Mouse (Mus musculus) limb, embryonic 15.5 days (tissue): Measurements from ENCODE around the gene Cgref1. TPM values are rescaled to one million over a fixed set of nuclear protein-coding genes. Genes with fewer than 3 reads are reported as not detected.

Experiments
- ATAC-seq: fragments of 200-750 bp; cut with Nextera tagmentation; 2 replicates; pipeline ENCODE4 v1.8.0; 2017; ENCODE audit warnings: low read depth, moderate TSS enrichment; ENCODE audit not compliant: insufficient number of reproducible peaks, low FRiP score, low TSS enrichment
- H3K27ac ChIP-seq: fragments of 300-500 bp; sonication (generic); 2 replicates; pipeline ENCODE4 v1.5.1; 2015; ENCODE audit warnings: moderate library complexity, mild to moderate bottlenecking, inconsistent platforms
- H3K27me3 ChIP-seq: fragments of 300-500 bp; sonication (generic); 2 replicates; pipeline ENCODE4 v1.6.1; 2015; ENCODE audit warnings: inconsistent platforms
- H3K36me3 ChIP-seq: fragments of 300-500 bp; sonication (generic); 2 replicates; pipeline ENCODE4 v1.6.1; 2015; ENCODE audit warnings: inconsistent platforms
- H3K4me1 ChIP-seq: fragments of 300-500 bp; sonication (generic); 2 replicates; pipeline ENCODE4 v1.6.1; 2015; ENCODE audit warnings: inconsistent platforms
- H3K4me2 ChIP-seq: fragments of 300-500 bp; sonication (generic); 2 replicates; pipeline ENCODE4 v1.6.1; 2015; ENCODE audit warnings: mild to moderate bottlenecking, inconsistent platforms
- H3K4me3 ChIP-seq: fragments of 300-500 bp; sonication (generic); 2 replicates; pipeline ENCODE4 v1.5.1; 2015; ENCODE audit warnings: mild to moderate bottlenecking, inconsistent platforms
- H3K9ac ChIP-seq: fragments of 300-500 bp; sonication (generic); 2 replicates; pipeline ENCODE4 v1.6.1; 2015; ENCODE audit warnings: inconsistent platforms
- H3K9me3 ChIP-seq: fragments of 300-500 bp; sonication (generic); 2 replicates; pipeline ENCODE4 v1.6.1; 2016; ENCODE audit warnings: inconsistent platforms
- WGBS: fragments of 180-500 bp; shearing (Covaris S2); methylation state at CpG from one replicate; pipeline ENCODE4 v1.1.7; 2015; 5-methylcytosine and 5-hydroxymethylcytosine counted together
- polyA plus RNA-seq: library from polyadenylated mRNA; unstranded; fragments of >200 nt; fragmentation: Nextera tagmentation; extraction: Ambion mirVana; gene quantifications from 2 replicates; pipeline ENCODE4 v1.2.1, GENCODE M21; 2015

Gene Cgref1
- polyA plus RNA-seq, 1 experiment from 2014 or later = 21.0 TPM

- Histone ChIP-seq H3K9ac (peak overlapping the region; percentile 64), H3K4me3 (peak overlapping the region; percentile 53), H3K4me1 (peaks cover 86% of the 10 kb centered on the region), H3K9me3 (no peaks in the 10 kb centered on the region), H3K27me3 (no peaks in the 10 kb centered on the region), H3K27ac (peak overlapping the region; percentile 98), H3K36me3 (peaks cover 31% of the 10 kb centered on the region), H3K4me2 (peak overlapping the region; percentile 89)
- ATAC-seq = no peak
- WGBS = 29% methylated on average over 6 of the region's 6 CpGs
Observed at GRCm38 (mm10) chr5:30914849-30915248, 30.5 kb downstream of the Cgref1 start.

- peak overlapping the region; percentile 53 for H3K4me3 ChIP-seq
- 23% methylated on average over 7 of the region's 7 CpGs for WGBS
- H3K4me2 ChIP-seq = peak overlapping the region; percentile 89
- H3K9me3 ChIP-seq = no peaks in the 10 kb centered on the region
- ATAC-seq = no peak
- no peaks in the 10 kb centered on the region for H3K27me3 ChIP-seq
- peaks cover 86% of the 10 kb centered on the region for H3K4me1 ChIP-seq
- H3K27ac ChIP-seq = peak overlapping the region; percentile 98
- peaks cover 24% of the 10 kb centered on the region for H3K36me3 ChIP-seq
- peak overlapping the region; percentile 64 for H3K9ac ChIP-seq
Observed at GRCm38 (mm10) chr5:30914101-30914635, 31.2 kb downstream of the Cgref1 start.

GRCm38 (mm10) chr5:30913060-30913841 is 32.1 kb downstream of the Cgref1 start, which contains the start of gene Emilin1:
Gene Emilin1, plus strand, starts transcription at chr5:30913402.
- H3K9me3 ChIP-seq = no peaks in the 10 kb centered on the region
- peaks cover 86% of the 10 kb centered on the region for H3K4me1 ChIP-seq
- H3K4me2 ChIP-seq = peak within 1 kb of the TSS; percentile 89
- peak; percentile 83 for ATAC-seq
- H3K27ac ChIP-seq = peak within 1 kb of the TSS; percentile 98
- H3K4me3 ChIP-seq = peak within 1 kb of the TSS; percentile 53
- H3K36me3 ChIP-seq = peaks cover 15% of the 10 kb centered on the region
- H3K27me3 ChIP-seq = no peaks in the 10 kb centered on the region
- 11% methylated on average over 12 of the region's 13 CpGs for WGBS
- H3K9ac ChIP-seq = peak within 1 kb of the TSS; percentile 64

DNA sequence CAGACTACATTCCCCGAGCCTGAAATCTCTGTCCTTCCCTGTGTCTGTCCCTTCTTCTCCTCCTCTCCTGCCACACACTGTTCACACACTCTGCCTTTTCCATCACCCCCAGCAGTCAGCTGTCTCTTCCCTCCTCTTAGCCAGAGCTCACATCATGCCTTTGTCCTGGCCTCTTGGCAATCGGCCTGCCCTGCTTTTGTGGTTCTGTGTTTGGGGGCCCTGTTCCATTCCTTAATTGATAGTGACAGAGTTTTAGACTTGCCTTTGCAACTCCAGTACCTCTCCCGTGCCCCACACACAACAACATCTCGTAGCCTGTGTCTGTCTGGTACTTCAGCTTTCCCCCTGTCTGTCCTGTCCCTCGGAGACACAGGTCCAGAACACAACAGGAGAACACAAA is 33.2 kb downstream of the Cgref1 start:
- H3K9ac ChIP-seq = no peak overlapping the region
- no peaks in the 10 kb centered on the region for H3K27me3 ChIP-seq
- H3K9me3 ChIP-seq = no peaks in the 10 kb centered on the region
- peak overlapping the region; percentile 98 for H3K27ac ChIP-seq
- WGBS = 38% methylated on average over 5 of the region's 5 CpGs
- H3K4me2 ChIP-seq = no peak overlapping the region
- ATAC-seq = no peak
- H3K4me3 ChIP-seq = no peak overlapping the region
- H3K4me1 ChIP-seq = peaks cover 76% of the 10 kb centered on the region
- peaks cover 4% of the 10 kb centered on the region for H3K36me3 ChIP-seq

GRCm38 (mm10) chr5:30910481-30910880 is 34.9 kb downstream of the Cgref1 start:
- Histone ChIP-seq H3K4me2 (no peak overlapping the region), H3K9me3 (no peaks in the 10 kb centered on the region), H3K4me1 (peaks cover 74% of the 10 kb centered on the region), H3K4me3 (no peak overlapping the region), H3K27me3 (no peaks in the 10 kb centered on the region), H3K27ac (peak overlapping the region; percentile 98), H3K36me3 (peaks cover 8% of the 10 kb centered on the region), H3K9ac (no peak overlapping the region)
- ATAC-seq = no peak

DNA sequence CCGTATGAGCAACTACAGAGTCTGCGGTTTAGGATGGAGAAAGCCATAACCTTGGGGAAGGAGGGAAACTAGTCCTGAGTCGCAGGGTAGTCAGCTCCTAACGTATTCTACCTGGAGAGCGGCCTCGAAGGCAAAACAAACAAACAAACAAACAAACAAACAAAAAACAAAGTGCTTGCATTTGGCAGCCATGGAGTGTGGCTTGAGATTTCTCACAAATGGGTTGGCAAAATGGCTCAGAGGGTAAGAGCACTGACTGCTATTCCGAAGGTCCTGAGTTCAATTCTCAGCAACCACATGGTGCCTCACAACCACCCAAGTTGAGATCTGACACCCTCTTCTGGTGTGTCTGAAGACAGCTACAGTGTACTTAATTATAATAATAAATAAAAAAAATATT is 35.5 kb downstream of the Cgref1 start:
- ATAC-seq = no peak
- no peak overlapping the region for H3K4me3 ChIP-seq
- H3K27ac ChIP-seq = peak overlapping the region; percentile 97
- H3K4me2 ChIP-seq = no peak overlapping the region
- H3K9ac ChIP-seq = no peak overlapping the region
- H3K9me3 ChIP-seq = no peaks in the 10 kb centered on the region
- H3K4me1 ChIP-seq = peaks cover 73% of the 10 kb centered on the region
- 78% methylated on average over 7 of the region's 7 CpGs for WGBS
- no peaks in the 10 kb centered on the region for H3K27me3 ChIP-seq
- peaks cover 15% of the 10 kb centered on the region for H3K36me3 ChIP-seq

GRCm38 (mm10) chr5:30909300-30909659 is 36.1 kb downstream of the Cgref1 start:
- H3K9me3 ChIP-seq = no peaks in the 10 kb centered on the region
- H3K27ac ChIP-seq = peak overlapping the region; percentile 97
- H3K27me3 ChIP-seq = no peaks in the 10 kb centered on the region
- peak overlapping the region; percentile 11; the same call in 1 of the 2 replicates for H3K9ac ChIP-seq
- ATAC-seq = no peak
- peaks cover 67% of the 10 kb centered on the region for H3K4me1 ChIP-seq
- WGBS = 23% methylated on average over 7 of the region's 7 CpGs
- no peak overlapping the region for H3K4me3 ChIP-seq
- peak overlapping the region; percentile 78; the same call in 1 of the 2 replicates for H3K4me2 ChIP-seq
- peaks cover 20% of the 10 kb centered on the region for H3K36me3 ChIP-seq

- H3K4me1 ChIP-seq = peaks cover 64% of the 10 kb centered on the region
- H3K9ac ChIP-seq = peak overlapping the region; percentile 60
- H3K27ac ChIP-seq = peak overlapping the region; percentile 97
- peak overlapping the region; percentile 78 for H3K4me2 ChIP-seq
- H3K9me3 ChIP-seq = no peaks in the 10 kb centered on the region
- no peaks in the 10 kb centered on the region for H3K27me3 ChIP-seq
- peak; percentile 46 for ATAC-seq
- H3K36me3 ChIP-seq = peaks cover 27% of the 10 kb centered on the region
- peak overlapping the region; percentile 75 for H3K4me3 ChIP-seq
- WGBS = 17% methylated on average over 13 of the region's 13 CpGs
Observed at GRCm38 (mm10) chr5:30908426-30909299, 36.7 kb downstream of the Cgref1 start.

GRCm38 (mm10) chr5:30907413-30908059 is 37.9 kb downstream of the Cgref1 start, which contains the start of gene Ost4:
Gene Ost4, minus strand, starts transcription at chr5:30907788.
- H3K4me3 ChIP-seq = peak within 1 kb of the TSS; percentile 75
- H3K4me2 ChIP-seq = peak within 1 kb of the TSS; percentile 78
- peak within 1 kb of the TSS; percentile 73 for H3K9ac ChIP-seq
- peaks cover 56% of the 10 kb centered on the region for H3K4me1 ChIP-seq
- peak; percentile 92 for ATAC-seq
- H3K27ac ChIP-seq = peak within 1 kb of the TSS; percentile 97
- peaks cover 36% of the 10 kb centered on the region for H3K36me3 ChIP-seq
- under 1% methylated on average over 58 of the region's 58 CpGs for WGBS
- no peaks in the 10 kb centered on the region for H3K9me3 ChIP-seq
- H3K27me3 ChIP-seq = no peaks in the 10 kb centered on the region

DNA sequence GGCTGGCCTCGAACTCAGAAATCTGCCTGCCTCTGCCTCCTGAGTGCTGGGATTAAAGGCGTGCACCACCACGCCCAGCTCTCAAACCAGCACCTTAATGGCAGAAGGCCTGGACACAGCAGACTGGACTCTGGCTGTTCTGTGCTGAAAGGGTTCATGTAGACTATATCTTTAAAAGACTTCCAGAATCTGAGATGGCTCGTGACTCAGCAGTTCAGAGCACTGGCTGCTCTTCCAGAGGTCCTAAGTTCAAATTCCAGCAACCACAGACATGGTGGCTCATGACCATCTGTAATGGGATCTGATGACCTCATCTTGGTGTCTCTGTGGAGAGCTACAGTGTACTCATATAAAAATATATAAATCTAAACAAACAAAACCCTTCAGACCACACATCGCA is 43.5 kb downstream of the Cgref1 start:
- no peak overlapping the region for H3K4me2 ChIP-seq
- 92% methylated on average over 5 of the region's 5 CpGs for WGBS
- no peak for ATAC-seq
- H3K36me3 ChIP-seq = peaks cover 78% of the 10 kb centered on the region
- no peak overlapping the region for H3K4me3 ChIP-seq
- peaks cover 19% of the 10 kb centered on the region for H3K4me1 ChIP-seq
- H3K9ac ChIP-seq = no peak overlapping the region
- no peaks in the 10 kb centered on the region for H3K9me3 ChIP-seq
- no peak overlapping the region; the same call in 1 of the 2 replicates for H3K27ac ChIP-seq
- H3K27me3 ChIP-seq = no peaks in the 10 kb centered on the region

GRCm38 (mm10) chr5:30890375-30890774 is 55.0 kb downstream of the Cgref1 start:
- H3K4me3 ChIP-seq = peak overlapping the region; percentile 81
- peak overlapping the region; percentile 99 for H3K27ac ChIP-seq
- no peaks in the 10 kb centered on the region for H3K27me3 ChIP-seq
- no peak for ATAC-seq
- 78% methylated on average over 7 of the region's 7 CpGs for WGBS
- peaks cover 45% of the 10 kb centered on the region for H3K36me3 ChIP-seq
- H3K9ac ChIP-seq = 0 out of 2 replicates have a peak overlapping the region, but pooled peaks have one; percentile 28
- H3K9me3 ChIP-seq = no peaks in the 10 kb centered on the region
- H3K4me2 ChIP-seq = peak overlapping the region; percentile 72
- peaks cover 20% of the 10 kb centered on the region for H3K4me1 ChIP-seq
